19 mouse cellular contexts compared by ENCODE assay signal in the genomic region with DNA sequence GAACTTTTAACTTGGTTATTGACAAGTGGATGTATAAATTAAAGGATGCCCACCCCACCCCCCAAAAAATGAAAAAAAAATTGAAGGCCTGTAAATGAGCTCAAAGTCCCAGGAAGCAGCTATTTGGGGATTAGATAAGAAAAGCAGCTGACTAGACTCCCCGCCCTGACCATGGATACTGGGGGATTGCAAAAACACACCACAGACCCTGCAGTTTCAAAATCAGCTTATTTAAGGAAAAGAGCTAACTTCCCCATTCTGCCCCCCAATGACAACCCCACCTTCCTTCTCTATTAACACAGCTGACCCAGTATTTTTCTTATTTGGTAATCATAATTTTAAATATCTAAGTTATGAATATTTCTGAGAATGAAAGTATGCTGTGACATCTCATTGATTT.
DNase-seq lines count a peak whose midpoint lies in the region; ATAC-seq lines count a peak whose summit lies in the region.
"Had no signal": no experiment of that assay in that cellular context is flagged by ENCODE, and none has a peak within 500 bp of the region (broad histone marks: within the 10 kb centered on the region; RNA-seq: fewer than 3 reads in every experiment).

No protein-coding gene starts in this region.

- DNase-seq in layer of hippocampus, adult 9-11 months: peak; percentile 22
- DNase-seq in layer of hippocampus, adult 11-12 months (ENCODE audit: low spot score): no peak
- DNase-seq in left cerebral cortex, postnatal 25 days (ENCODE audit: low spot score in 2 of 2): no peak
- DNase-seq: adrenal gland, postnatal 14 days; adrenal gland, postnatal 36 days; B cell, adult 2 months; cerebellum, adult 11-12 months; cerebellum, adult 2 months; cerebellum, adult 9-10 months; cerebellum, postnatal 10 days; cerebellum, postnatal 25 days; forebrain, postnatal 0 days had no signal

- intact Hi-C loops in left cerebral cortex, postnatal 25 days (cut with DNase I): no loop called here

- ATAC-seq in granulocyte monocyte progenitor cell, adult 5-6 weeks (replicated peaks; ENCODE audit: poor library complexity, severe bottlenecking): peak; percentile 94
- ATAC-seq in megakaryocyte progenitor cell, adult 5-6 weeks (replicated peaks; ENCODE audit: poor library complexity): peak; percentile 86
- ATAC-seq: activated CD4-positive, CD25-positive, alpha-beta regulatory T cell, adult 4 months; CD4-positive, CD25-positive, alpha-beta regulatory T cell, adult 4 months; forebrain, embryonic 13.5 days; forebrain, embryonic 15.5 days; forebrain, postnatal 0 days; Patski had no signal
